Mouse (Mus musculus) liver, adult 2 months (tissue): ENCODE results near the gene Medag. TPM values are rescaled to one million over a fixed set of nuclear protein-coding genes. Genes with fewer than 3 reads are reported as not detected.

Source experiments
- DNase-seq: peaks from one replicate; pipeline ENCODE4 v3.0.0-alpha.2; 2011; ENCODE audit warnings: low read depth, low spot score; ENCODE audit errors: extremely low read depth
- H3K27ac ChIP-seq: fragments of 200-500 bp; replicated peaks from 2 replicates; pipeline ENCODE4 v1.5.1; 2012; ENCODE audit warnings: low read depth, mild to moderate bottlenecking, control low read depth, inconsistent platforms, low read length; ENCODE audit not compliant: insufficient read depth
- H3K27me3 ChIP-seq: fragments of 200-500 bp; 2 replicates; pipeline ENCODE4 v1.6.1; 2012; ENCODE audit warnings: mild to moderate bottlenecking, moderate library complexity, low read length, inconsistent platforms; ENCODE audit not compliant: control insufficient read depth, insufficient read depth
- H3K36me3 ChIP-seq: fragments of 200-500 bp; 2 replicates; pipeline ENCODE4 v1.6.1; 2012; ENCODE audit warnings: low read length, inconsistent platforms; ENCODE audit not compliant: control insufficient read depth, insufficient read depth
- H3K4me1 ChIP-seq: fragments of 200-500 bp; 2 replicates; pipeline ENCODE4 v1.6.1; 2011; ENCODE audit warnings: low read length; ENCODE audit not compliant: control insufficient read depth, insufficient read depth
- H3K4me3 ChIP-seq: fragments of 200-500 bp; 2 replicates; pipeline ENCODE4 v1.5.1; 2011; ENCODE audit warnings: low read depth, mild to moderate bottlenecking, control low read depth, low read length, moderate library complexity; ENCODE audit not compliant: insufficient read depth
- H3K79me2 ChIP-seq: fragments of 200-500 bp; 2 replicates; pipeline ENCODE4 v1.6.1; 2012; ENCODE audit warnings: inconsistent platforms, mild to moderate bottlenecking, low read length, moderate library complexity; ENCODE audit not compliant: control insufficient read depth, insufficient read depth
- H3K9ac ChIP-seq: fragments of 200-500 bp; 2 replicates; pipeline ENCODE4 v1.6.1; 2012; ENCODE audit warnings: low read depth, mild to moderate bottlenecking, control low read depth, inconsistent platforms, low read length
- CTCF ChIP-seq: fragments of 200-500 bp; IDR thresholded peaks from 2 replicates; pipeline ENCODE4 v1.5.1; 2011; ENCODE audit warnings: low read depth, low read length, control low read depth
- POLR2A ChIP-seq: fragments of 200-500 bp; IDR thresholded peaks from 2 replicates; pipeline ENCODE4 v1.6.1; 2011; ENCODE audit warnings: low read length, control low read depth; ENCODE audit not compliant: insufficient read depth; ENCODE audit errors: extremely low read depth
- WGBS: fragments of 180-500 bp; shearing (Covaris S2); methylation state at CpG from one replicate; pipeline ENCODE4 v1.1.7; 2018; 5-methylcytosine and 5-hydroxymethylcytosine counted together
- polyA plus RNA-seq: library from polyadenylated mRNA; depleted of rRNA; stranded (reverse); fragments of >200 nt; gene quantifications from 2 replicates; pipeline ENCODE4 v1.2.3, GENCODE M21; 2012
- total RNA-seq: library from RNA; depleted of rRNA; stranded (reverse); fragments of >200 nt; gene quantifications from 2 replicates; pipeline ENCODE4 v1.2.3, GENCODE M21; 2014

Medag gene
- total and polyA plus RNA-seq, 2 experiments: 0.18 to 0.21 TPM

DNA sequence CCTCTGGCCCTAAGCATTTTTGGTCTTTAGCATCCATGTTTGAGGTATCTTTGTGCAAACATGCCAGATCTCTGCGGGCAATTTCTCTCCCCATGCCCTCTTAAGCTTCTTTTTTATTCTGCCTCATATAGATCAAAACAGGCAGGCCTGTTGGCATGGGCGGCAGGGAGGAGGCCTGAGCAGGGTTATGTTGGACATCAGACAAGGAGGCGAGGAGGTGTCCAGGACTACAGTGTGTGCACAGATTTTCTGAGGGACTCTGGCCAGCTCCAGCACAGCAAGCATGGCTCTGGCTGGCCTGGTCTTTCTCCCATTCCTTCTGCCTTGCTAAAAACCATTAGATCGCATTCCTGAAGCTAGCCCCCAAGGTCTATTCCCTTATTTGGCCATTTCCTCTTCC, 32.9 kb downstream of the Medag start:
- no peak overlapping the region for H3K4me3 ChIP-seq
- TF ChIP-seq CTCF: no peak
- no peak for TF ChIP-seq POLR2A
- WGBS: 81% methylated on average over 4 of the region's 4 CpGs
- H3K9ac ChIP-seq: no peak overlapping the region
- H3K4me1 ChIP-seq: no peaks in the 10 kb centered on the region
- no peak for DNase-seq
- H3K79me2 ChIP-seq: no peaks in the 10 kb centered on the region
- no peaks in the 10 kb centered on the region for H3K27me3 ChIP-seq
- H3K36me3 ChIP-seq: no peaks in the 10 kb centered on the region
- H3K27ac ChIP-seq: no peak overlapping the region

DNA sequence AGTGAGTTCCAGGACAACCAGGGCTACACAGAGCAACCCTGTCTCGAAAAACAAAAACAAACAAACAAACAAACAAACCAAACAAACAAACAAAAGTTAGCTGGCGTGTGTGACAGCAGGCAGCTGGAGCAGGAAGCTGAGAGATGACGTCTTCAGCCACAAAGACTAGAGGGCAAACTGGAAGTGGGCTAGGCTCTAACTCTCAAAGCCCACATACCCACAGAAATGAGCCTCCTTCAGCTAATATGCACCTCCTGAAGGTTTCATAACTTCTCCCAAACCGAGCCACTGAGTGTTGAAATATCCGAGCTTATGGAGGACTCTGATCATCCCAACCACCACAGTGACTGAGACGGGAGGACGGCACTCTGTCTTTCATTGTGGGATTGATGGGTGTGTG, 34.9 kb downstream of the Medag start:
- Histone ChIP-seq H3K79me2 (no peaks in the 10 kb centered on the region), H3K27ac (no peak overlapping the region), H3K27me3 (no peaks in the 10 kb centered on the region), H3K4me1 (no peaks in the 10 kb centered on the region), H3K4me3 (no peak overlapping the region), H3K9ac (no peak overlapping the region), H3K36me3 (no peaks in the 10 kb centered on the region)
- no peak for DNase-seq
- TF ChIP-seq POLR2A: no peak
- TF ChIP-seq CTCF: no peak
- 75% methylated on average over 7 of the region's 7 CpGs for WGBS

- H3K9ac ChIP-seq: no peak overlapping the region
- no peaks in the 10 kb centered on the region for H3K36me3 ChIP-seq
- no peaks in the 10 kb centered on the region for H3K4me1 ChIP-seq
- no peak for TF ChIP-seq CTCF
- no peak for TF ChIP-seq POLR2A
- H3K27me3 ChIP-seq: no peaks in the 10 kb centered on the region
- no peak for DNase-seq
- H3K79me2 ChIP-seq: no peaks in the 10 kb centered on the region
- WGBS: 77% methylated on average over 5 of the region's 5 CpGs
- H3K4me3 ChIP-seq: no peak overlapping the region
- no peak overlapping the region for H3K27ac ChIP-seq
Measured at GRCm38 (mm10) chr5:149447733-149448132, 36.2 kb downstream of the Medag start.

DNA sequence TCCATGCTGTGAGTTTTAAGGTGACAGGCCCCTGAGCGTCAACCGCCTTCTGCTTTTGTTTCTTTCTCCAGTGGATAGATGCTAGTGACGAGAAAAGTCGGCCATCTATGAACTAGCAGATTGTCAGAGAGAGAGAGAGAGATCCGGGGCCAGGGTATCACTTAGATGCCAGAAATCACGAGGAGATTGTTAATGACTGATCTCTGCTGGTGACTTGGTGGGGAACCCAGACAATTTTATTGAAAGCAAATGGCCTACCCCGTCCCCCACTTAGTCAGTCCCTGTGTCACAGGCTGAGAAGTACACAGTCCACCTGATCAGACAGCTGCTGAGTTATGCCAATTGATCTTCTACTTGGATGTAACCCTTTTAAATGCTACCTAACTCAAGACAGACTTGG, 37.9 kb downstream of the Medag start:
- Histone ChIP-seq H3K4me3 (no peak overlapping the region), H3K27ac (no peak overlapping the region), H3K36me3 (no peaks in the 10 kb centered on the region), H3K79me2 (no peaks in the 10 kb centered on the region), H3K9ac (no peak overlapping the region), H3K27me3 (no peaks in the 10 kb centered on the region), H3K4me1 (no peaks in the 10 kb centered on the region)
- WGBS: 87% methylated on average over 7 of the region's 7 CpGs
- DNase-seq: no peak
- TF ChIP-seq CTCF (no peak), POLR2A (no peak)

DNA sequence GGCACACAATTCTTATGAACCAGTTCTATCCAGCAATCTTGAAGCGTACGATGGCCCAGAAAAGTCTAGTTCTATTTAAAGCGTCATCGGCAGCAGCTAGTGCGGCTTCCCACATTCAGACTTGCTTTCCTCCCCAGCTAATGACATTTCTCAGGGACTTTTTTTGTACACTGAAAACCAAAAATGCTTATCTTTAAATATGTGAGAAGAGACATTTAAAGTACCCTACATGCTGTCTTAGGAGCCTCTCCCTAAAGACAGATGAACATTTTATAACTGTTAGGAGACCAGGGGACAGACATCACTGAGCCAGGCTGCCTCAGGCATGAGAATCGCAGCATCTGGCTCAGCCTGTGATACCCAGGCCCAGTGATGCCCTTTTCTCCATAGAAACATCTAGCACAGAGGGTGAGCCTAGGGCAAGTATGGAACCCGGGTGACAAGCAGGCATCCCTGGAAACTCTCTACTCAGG, 39.7 kb downstream of the Medag start:
- 81% methylated on average over 7 of the region's 7 CpGs for WGBS
- Histone ChIP-seq H3K79me2 (no peaks in the 10 kb centered on the region), H3K4me3 (no peak overlapping the region), H3K27ac (no peak overlapping the region), H3K36me3 (no peaks in the 10 kb centered on the region), H3K9ac (no peak overlapping the region), H3K4me1 (no peaks in the 10 kb centered on the region), H3K27me3 (0 out of 2 replicates have a peak, but pooled peaks cover 2% of the 10 kb centered on the region)
- DNase-seq: no peak
- TF ChIP-seq POLR2A (no peak), CTCF (no peak)

GRCm38 (mm10) chr5:149454281-149454680, 42.7 kb downstream of the Medag start:
- WGBS: 24% methylated on average over 6 of the region's 6 CpGs
- no peaks in the 10 kb centered on the region for H3K36me3 ChIP-seq
- H3K4me1 ChIP-seq: no peaks in the 10 kb centered on the region
- no peaks in the 10 kb centered on the region for H3K79me2 ChIP-seq
- no peak overlapping the region for H3K27ac ChIP-seq
- TF ChIP-seq POLR2A (no peak), CTCF (peak; percentile 86)
- no peak overlapping the region for H3K9ac ChIP-seq
- peak; percentile 7 for DNase-seq
- H3K4me3 ChIP-seq: no peak overlapping the region
- H3K27me3 ChIP-seq: 0 out of 2 replicates have a peak, but pooled peaks cover 2% of the 10 kb centered on the region
